Mouse (Mus musculus) midbrain, embryonic 12.5 days (tissue): ENCODE measurements around the gene Tmem39b. TPM values are rescaled to one million over a fixed set of nuclear protein-coding genes. Genes with fewer than 3 reads are reported as not detected.
"Not testable (repeated sequence)": the region's sequence is repeated elsewhere in the genome, so short reads cannot be mapped to it uniquely, and the experiment has no call there.

Experiments used
- ATAC-seq: fragments of 200-750 bp; cut with Nextera tagmentation; 2 replicates; pipeline ENCODE4 v1.8.0; 2017; ENCODE audit warnings: low read depth, moderate TSS enrichment, moderate library complexity; ENCODE audit not compliant: low FRiP score
- H3K27ac ChIP-seq: fragments of 300-500 bp; sonication (generic); replicated peaks from 2 replicates; pipeline ENCODE4 v1.5.1; 2016; ENCODE audit warnings: mild to moderate bottlenecking
- H3K27me3 ChIP-seq: fragments of 300-500 bp; sonication (generic); 2 replicates; pipeline ENCODE4 v1.6.1; 2016; ENCODE audit warnings: mild to moderate bottlenecking
- H3K36me3 ChIP-seq: fragments of 300-500 bp; sonication (generic); 2 replicates; pipeline ENCODE4 v1.6.1; 2016
- H3K4me1 ChIP-seq: fragments of 300-500 bp; sonication (generic); 2 replicates; pipeline ENCODE4 v1.6.1; 2016
- H3K4me2 ChIP-seq: fragments of 300-500 bp; sonication (generic); replicated peaks from 2 replicates; pipeline ENCODE4 v1.6.1; 2016; ENCODE audit warnings: mild to moderate bottlenecking, moderate library complexity
- H3K4me3 ChIP-seq: fragments of 300-500 bp; sonication (generic); 2 replicates; pipeline ENCODE4 v1.5.1; 2016; ENCODE audit warnings: mild to moderate bottlenecking
- H3K9ac ChIP-seq: fragments of 300-500 bp; sonication (generic); replicated peaks from 2 replicates; pipeline ENCODE4 v1.6.1; 2016; ENCODE audit warnings: mild to moderate bottlenecking, moderate library complexity
- H3K9me3 ChIP-seq: fragments of 300-500 bp; sonication (generic); 2 replicates; pipeline ENCODE4 v1.6.1; 2016; ENCODE audit warnings: mild to moderate bottlenecking
- WGBS: fragments of 180-500 bp; shearing (Covaris S2); methylation state at CpG from one replicate; pipeline ENCODE4 v1.1.7; 2016; 5-methylcytosine and 5-hydroxymethylcytosine counted together
- polyA plus RNA-seq: library from polyadenylated mRNA; unstranded; fragments of >200 nt; fragmentation: Nextera tagmentation; extraction: Ambion mirVana; gene quantifications from 2 replicates; pipeline ENCODE4 v1.2.1, GENCODE M21; 2016

Tmem39b gene
- polyA plus RNA-seq, 1 experiment from 2014 or later: 21.9 TPM

GRCm38 (mm10) chr4:129716310-129716709 is 19.7 kb upstream of the Tmem39b start:
- Histone ChIP-seq H3K4me1 (no peaks in the 10 kb centered on the region), H3K4me2 (no peak overlapping the region), H3K4me3 (no peak overlapping the region), H3K27me3 (no peaks in the 10 kb centered on the region), H3K9ac (no peak overlapping the region), H3K9me3 (no peaks in the 10 kb centered on the region), H3K36me3 (peaks cover 83% of the 10 kb centered on the region), H3K27ac (no peak overlapping the region)
- WGBS: 93% methylated on average over 9 of the region's 9 CpGs
- ATAC-seq: no peak

- peak overlapping the region; percentile 88 for H3K27ac ChIP-seq
- H3K9ac ChIP-seq: 0 out of 2 replicates have a peak overlapping the region, but pooled peaks have one; percentile 20
- H3K4me1 ChIP-seq: peaks cover 18% of the 10 kb centered on the region
- peak; percentile 73 for ATAC-seq
- no peak overlapping the region for H3K4me3 ChIP-seq
- H3K27me3 ChIP-seq: no peaks in the 10 kb centered on the region
- H3K9me3 ChIP-seq: no peaks in the 10 kb centered on the region
- peaks cover 83% of the 10 kb centered on the region for H3K36me3 ChIP-seq
- WGBS: 62% methylated on average over 8 of the region's 8 CpGs
- peak overlapping the region; percentile 7; the same call in 1 of the 2 replicates for H3K4me2 ChIP-seq
Measured at GRCm38 (mm10) chr4:129709486-129710129, 13.0 kb upstream of the Tmem39b start.

DNA sequence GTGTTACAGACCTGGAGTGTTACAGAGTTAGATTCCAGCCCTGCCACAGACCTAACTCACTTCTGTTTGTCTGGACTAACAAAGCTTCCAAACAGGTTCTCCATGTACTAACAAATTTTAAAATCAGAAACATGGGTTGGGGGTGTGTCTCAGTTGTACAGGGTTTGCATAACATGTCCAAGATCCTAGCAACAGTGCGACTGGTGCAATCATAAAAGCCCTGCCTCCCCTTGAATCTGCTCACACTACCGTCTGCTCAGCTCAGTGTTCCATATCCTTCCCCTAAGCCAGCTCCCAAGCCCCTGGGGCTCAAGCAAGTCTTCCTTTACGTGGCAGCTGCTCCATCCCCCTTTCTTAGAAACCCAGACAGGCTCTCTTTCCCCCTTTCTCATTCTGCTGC is 10.1 kb upstream of the Tmem39b start:
- H3K27ac ChIP-seq: peak overlapping the region; percentile 44

DNA sequence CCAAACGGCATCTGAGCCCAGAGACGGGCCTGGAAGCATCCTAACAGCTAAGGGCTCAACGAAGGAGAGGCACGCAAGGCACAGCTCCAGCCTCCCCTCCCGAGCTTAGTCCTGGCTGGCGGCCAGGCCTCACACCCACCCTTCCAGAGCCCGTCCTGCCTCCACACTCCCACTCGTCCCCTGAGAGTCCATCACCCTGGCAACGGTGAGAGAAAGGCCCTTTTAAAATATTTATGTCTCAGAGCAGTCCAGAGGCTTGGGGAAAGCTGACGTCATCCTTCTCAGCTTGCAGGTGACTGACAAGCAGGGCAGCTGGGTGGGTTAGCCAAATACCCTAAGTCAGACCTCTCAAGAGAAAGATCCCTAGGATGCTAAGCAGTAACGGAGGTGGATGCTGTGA is 5.8 kb upstream of the Tmem39b start:
- ATAC-seq: peak; percentile 95
- H3K9me3 ChIP-seq: no peaks in the 10 kb centered on the region
- H3K36me3 ChIP-seq: peaks cover 39% of the 10 kb centered on the region
- WGBS: 14% methylated on average over 11 of the region's 11 CpGs
- no peak overlapping the region for H3K4me3 ChIP-seq
- peak overlapping the region; percentile 17; the same call in 1 of the 2 replicates for H3K4me2 ChIP-seq
- H3K27ac ChIP-seq: peak overlapping the region; percentile 90
- H3K27me3 ChIP-seq: no peaks in the 10 kb centered on the region
- peak overlapping the region; percentile 28; the same call in 1 of the 2 replicates for H3K9ac ChIP-seq
- H3K4me1 ChIP-seq: peaks cover 20% of the 10 kb centered on the region

More for the DNA sequence above, 10.1 kb upstream of the Tmem39b start:
- Histone ChIP-seq H3K9ac (no peak overlapping the region), H3K27me3 (no peaks in the 10 kb centered on the region), H3K4me1 (peaks cover 36% of the 10 kb centered on the region), H3K9me3 (no peaks in the 10 kb centered on the region), H3K4me2 (no peak overlapping the region), H3K36me3 (peaks cover 78% of the 10 kb centered on the region), H3K4me3 (no peak overlapping the region)
- no peak for ATAC-seq
- WGBS: 53% methylated on average over 3 of the region's 3 CpGs

GRCm38 (mm10) chr4:129701503-129702377 is 5.1 kb upstream of the Tmem39b start:
- H3K4me3 ChIP-seq: no peak overlapping the region
- peak overlapping the region; percentile 90 for H3K27ac ChIP-seq
- peaks cover 39% of the 10 kb centered on the region for H3K36me3 ChIP-seq
- no peaks in the 10 kb centered on the region for H3K9me3 ChIP-seq
- 57% methylated on average over 17 of the region's 17 CpGs for WGBS
- peak overlapping the region; percentile 28; the same call in 1 of the 2 replicates for H3K9ac ChIP-seq
- H3K4me1 ChIP-seq: peaks cover 26% of the 10 kb centered on the region
- H3K27me3 ChIP-seq: no peaks in the 10 kb centered on the region
- peak overlapping the region; percentile 17; the same call in 1 of the 2 replicates for H3K4me2 ChIP-seq
- ATAC-seq: 0 out of 2 replicates have a peak, but pooled peaks have one; percentile 9

GRCm38 (mm10) chr4:129700661-129701060 is 4.0 kb upstream of the Tmem39b start:
- not testable (repeated sequence) for H3K4me2 ChIP-seq, H3K27ac ChIP-seq, H3K9me3 ChIP-seq, H3K4me3 ChIP-seq, H3K9ac ChIP-seq, H3K27me3 ChIP-seq, ATAC-seq
- Histone ChIP-seq H3K36me3 (peaks cover 28% of the 10 kb centered on the region), H3K4me1 (peaks cover 29% of the 10 kb centered on the region)
- WGBS: 87% methylated on average over 6 of the region's 6 CpGs

- H3K9ac ChIP-seq: no peak overlapping the region
- peaks cover 33% of the 10 kb centered on the region for H3K4me1 ChIP-seq
- H3K4me3 ChIP-seq: no peak overlapping the region
- H3K27ac ChIP-seq: 0 out of 2 replicates have a peak overlapping the region, but pooled peaks have one; percentile 4
- 86% methylated on average over 1 of the region's 1 CpGs for WGBS
- H3K27me3 ChIP-seq: no peaks in the 10 kb centered on the region
- H3K9me3 ChIP-seq: no peaks in the 10 kb centered on the region
- no peak for ATAC-seq
- no peak overlapping the region for H3K4me2 ChIP-seq
- H3K36me3 ChIP-seq: peaks cover 24% of the 10 kb centered on the region
Measured at GRCm38 (mm10) chr4:129700216-129700615, 3.6 kb upstream of the Tmem39b start.

DNA sequence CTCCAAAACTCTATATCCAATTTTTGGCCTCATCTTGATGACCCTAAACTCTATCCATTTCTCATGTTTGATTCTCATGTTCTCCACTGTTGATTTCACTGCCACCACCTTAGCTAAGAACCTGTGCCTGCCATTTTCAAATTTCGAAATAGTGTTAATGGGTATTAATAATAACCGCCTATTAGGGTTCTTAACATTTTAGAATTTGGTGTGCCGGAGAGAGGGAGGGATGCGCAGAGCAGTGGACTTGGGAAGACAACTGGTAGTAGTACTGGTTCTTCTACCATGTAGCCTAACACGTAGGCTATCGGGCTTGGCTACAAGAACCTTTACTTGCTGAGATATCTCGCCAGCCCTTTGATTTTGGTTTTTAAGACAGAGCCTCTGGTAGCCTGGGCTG is 553 bp upstream of the Tmem39b start:
- Histone ChIP-seq H3K27ac (peak overlapping the region; percentile 96), H3K9ac (peak overlapping the region; percentile 74; the same call in 1 of the 2 replicates), H3K36me3 (peaks cover 25% of the 10 kb centered on the region), H3K4me1 (peaks cover 24% of the 10 kb centered on the region), H3K9me3 (no peaks in the 10 kb centered on the region), H3K27me3 (no peaks in the 10 kb centered on the region), H3K4me2 (peak overlapping the region; percentile 66), H3K4me3 (peak overlapping the region; percentile 66)
- ATAC-seq: no peak
- 84% methylated on average over 7 of the region's 7 CpGs for WGBS

GRCm38 (mm10) chr4:129695815-129696157 is 852 bp downstream of the Tmem39b start:
- peaks cover 35% of the 10 kb centered on the region for H3K36me3 ChIP-seq
- no peaks in the 10 kb centered on the region for H3K9me3 ChIP-seq
- 24% methylated on average over 6 of the region's 6 CpGs for WGBS
- H3K4me2 ChIP-seq: peak overlapping the region; percentile 66
- H3K4me3 ChIP-seq: peak overlapping the region; percentile 66
- H3K27ac ChIP-seq: peak overlapping the region; percentile 96
- H3K4me1 ChIP-seq: peaks cover 18% of the 10 kb centered on the region
- H3K27me3 ChIP-seq: no peaks in the 10 kb centered on the region
- H3K9ac ChIP-seq: peak overlapping the region; percentile 74
- ATAC-seq: peak; percentile 0; the same call in 1 of the 2 replicates

DNA sequence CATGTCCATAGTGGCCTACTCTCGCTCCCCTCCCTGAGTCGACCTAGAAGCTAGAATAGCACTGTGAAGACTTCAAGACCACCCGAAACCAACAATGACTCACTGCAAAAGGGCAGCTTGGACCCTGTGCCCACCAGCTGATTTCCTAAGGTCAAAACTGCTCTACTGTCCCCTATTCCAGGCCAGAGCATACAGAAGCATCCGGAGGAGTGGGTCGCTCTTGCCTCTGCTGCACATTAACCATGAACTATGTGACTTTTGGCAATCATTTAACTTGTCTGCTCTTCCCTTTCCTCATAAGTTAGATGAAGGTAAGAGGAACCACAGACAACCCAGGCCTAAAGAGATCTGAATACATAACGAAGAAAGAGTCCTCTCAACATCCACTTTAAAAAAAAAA is 12.1 kb downstream of the Tmem39b start:
- Histone ChIP-seq H3K4me2 (no peak overlapping the region), H3K36me3 (peaks cover 94% of the 10 kb centered on the region), H3K9ac (no peak overlapping the region), H3K27me3 (no peaks in the 10 kb centered on the region), H3K27ac (no peak overlapping the region), H3K9me3 (no peaks in the 10 kb centered on the region), H3K4me3 (no peak overlapping the region), H3K4me1 (no peaks in the 10 kb centered on the region)
- no peak for ATAC-seq
- 95% methylated on average over 6 of the region's 6 CpGs for WGBS

DNA sequence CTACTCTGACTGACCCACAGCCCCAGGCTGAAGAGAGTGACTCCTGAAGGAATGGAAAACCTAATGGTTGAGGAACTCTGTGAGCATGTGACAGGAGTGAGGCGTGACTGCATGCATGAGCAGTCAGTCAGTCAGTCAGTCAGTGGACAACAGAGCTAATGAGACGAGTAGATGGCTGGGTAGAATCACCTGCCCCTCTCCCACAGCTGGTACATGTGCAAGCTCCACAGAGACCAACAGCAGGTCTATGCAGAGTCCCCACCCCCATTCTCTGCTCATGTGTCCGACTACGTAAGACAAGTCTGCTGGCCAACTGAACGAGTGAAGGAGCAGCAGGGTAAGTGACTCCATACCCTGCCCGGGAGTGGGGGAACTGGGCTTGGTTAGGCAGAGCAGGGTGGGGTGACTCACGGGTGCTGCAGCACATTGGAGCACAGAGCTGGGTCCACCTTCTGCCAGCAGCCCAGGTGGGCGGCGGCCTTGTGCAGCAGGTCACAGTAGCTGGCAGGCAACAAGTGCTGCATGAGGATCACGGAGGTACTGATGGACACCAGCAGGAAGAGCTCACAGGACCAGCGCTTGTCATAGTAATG is 12.6 kb downstream of the Tmem39b start:
- H3K9ac ChIP-seq: no peak overlapping the region
- no peaks in the 10 kb centered on the region for H3K9me3 ChIP-seq
- H3K4me2 ChIP-seq: no peak overlapping the region
- no peaks in the 10 kb centered on the region for H3K4me1 ChIP-seq
- no peak overlapping the region for H3K27ac ChIP-seq
- peaks cover 93% of the 10 kb centered on the region for H3K36me3 ChIP-seq
- no peak overlapping the region for H3K4me3 ChIP-seq
- no peaks in the 10 kb centered on the region for H3K27me3 ChIP-seq
- WGBS: 93% methylated on average over 11 of the region's 11 CpGs
- ATAC-seq: no peak

GRCm38 (mm10) chr4:129681837-129682236 is 14.8 kb downstream of the Tmem39b start:
- H3K4me2 ChIP-seq: no peak overlapping the region
- H3K4me3 ChIP-seq: no peak overlapping the region
- no peak for ATAC-seq
- no peak overlapping the region for H3K9ac ChIP-seq
- 96% methylated on average over 11 of the region's 11 CpGs for WGBS
- no peaks in the 10 kb centered on the region for H3K9me3 ChIP-seq
- H3K4me1 ChIP-seq: no peaks in the 10 kb centered on the region
- H3K36me3 ChIP-seq: peaks cover 95% of the 10 kb centered on the region
- no peak overlapping the region for H3K27ac ChIP-seq
- no peaks in the 10 kb centered on the region for H3K27me3 ChIP-seq
